Mouse (Mus musculus): ENCODE data around the gene Ror2.

GRCm38 (mm10) chr13:53119586-53120426 lies 166.1 kb downstream of the Ror2 start:
- peak; percentile 95 for TF ChIP-seq CTCF (IDR thresholded peaks at IDR 0.05; ENCODE audit: low read depth)
- TF ChIP-seq EP300 (optimal IDR thresholded peaks at IDR 0.05) = no peak
